Mouse (Mus musculus) MEL (cell line): Measurements from ENCODE around the gene Olr1.

ENCODE experiments used
- POLR2A ChIP-seq, 2 experiments: IDR thresholded peaks; 2 replicates each; pipeline ENCODE4 v1.6.1; 2011 to 2012; ENCODE audit warnings: low read length in 2 of 2, mild to moderate bottlenecking in 2 of 2, control low read depth in 1 of 2, improper control_type of control experiment in 1 of 2, low read depth in 1 of 2, moderate library complexity in 1 of 2; ENCODE audit not compliant: control insufficient read depth in 1 of 2, insufficient read depth in 1 of 2, poor library complexity in 1 of 2
- SIN3A ChIP-seq: IDR thresholded peaks from 2 replicates; pipeline ENCODE4 v1.6.1; 2012; ENCODE audit warnings: low read length, improper control_type of control experiment, inconsistent platforms

DNA sequence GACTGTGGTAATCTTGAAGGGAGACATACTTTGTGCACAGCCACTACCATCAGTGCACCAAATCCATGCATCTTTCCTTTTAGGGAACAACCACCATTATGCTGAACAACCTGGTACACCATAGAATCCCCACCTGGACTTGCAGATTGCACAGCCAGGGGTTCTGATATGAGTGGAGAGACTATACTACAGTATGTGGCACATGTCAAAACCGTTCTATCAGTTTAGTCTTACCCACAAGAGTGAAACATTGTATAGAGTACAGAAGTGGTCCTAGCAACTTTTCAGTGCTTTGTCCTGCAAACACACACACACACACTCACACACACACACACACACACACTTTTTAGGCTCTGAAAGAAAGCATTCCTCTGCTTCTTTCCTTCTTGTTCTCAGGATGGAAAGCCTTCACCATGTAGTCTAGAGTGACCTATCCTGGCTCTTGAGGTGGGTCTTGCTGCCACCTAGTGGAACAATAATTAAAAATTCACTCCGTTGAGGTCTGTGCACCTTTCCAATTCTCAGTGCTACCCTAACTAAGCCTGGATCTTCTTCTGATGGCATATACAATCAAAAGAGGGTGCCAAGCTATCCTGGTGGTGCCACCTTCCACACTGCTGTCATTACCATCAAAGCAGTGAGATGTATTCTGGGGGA lies 10.9 kb upstream of the Olr1 start:
- TF ChIP-seq SIN3A (no peak), POLR2A (IDR thresholded peaks at IDR 0.05; ENCODE audit: control insufficient read depth in 1 of 2, insufficient read depth in 1 of 2, low read depth in 1 of 2, low read length in 2 of 2, poor library complexity in 1 of 2) (no peak)
